Mouse (Mus musculus): ENCODE results near the gene Exosc2. TPM values are rescaled to one million over a fixed set of nuclear protein-coding genes. Genes with fewer than 3 reads are reported as not detected.
"Not testable (repeated sequence)": the region's sequence is repeated elsewhere in the genome, so short reads cannot be mapped to it uniquely, and the experiment has no call there.

Exosc2 gene
- polyA plus RNA-seq, 1 experiment from 2014 or later, result 24.9 TPM

- H3K36me3 ChIP-seq (ENCODE audit: control insufficient read depth, insufficient read depth), result no peaks in the 10 kb centered on the region
- WGBS (ENCODE audit: insufficient replicate concordance), result 51% methylated on average over 8 of the region's 8 CpGs
- H3K4me2 ChIP-seq (ENCODE audit: low read depth, low read length), result no peak overlapping the region
- no peak overlapping the region for H3K27ac ChIP-seq (ENCODE audit: low read length)
- ATAC-seq (ENCODE audit: low read depth), result no peak
- H3K27me3 ChIP-seq (ENCODE audit: control insufficient read depth, insufficient read depth, low read depth, low read length), result no peaks in the 10 kb centered on the region; the same call in 1 of the 2 replicates
- H3K9me3 ChIP-seq (replicated peaks; ENCODE audit: control insufficient read depth, low read length), result no peaks in the 10 kb centered on the region; the same call in 1 of the 2 replicates
- no peak overlapping the region for H3K4me3 ChIP-seq (ENCODE audit: low read depth, low read length)
- no peaks in the 10 kb centered on the region for H3K4me1 ChIP-seq (ENCODE audit: control insufficient read depth, low read depth, low read length)
- H3K9ac ChIP-seq (ENCODE audit: low read depth, low read length), result no peak overlapping the region
Observed at GRCm38 (mm10) chr2:31662939-31663803, 7.3 kb upstream of the Exosc2 start.

- Histone ChIP-seq H3K27ac (ENCODE audit: low read length) (no peak overlapping the region), H3K9me3 (replicated peaks; ENCODE audit: control insufficient read depth, low read length) (no peaks in the 10 kb centered on the region), H3K4me3 (ENCODE audit: low read depth, low read length) (no peak overlapping the region), H3K9ac (ENCODE audit: low read depth, low read length) (no peak overlapping the region), H3K27me3 (ENCODE audit: control insufficient read depth, insufficient read depth, low read depth, low read length) (no peaks in the 10 kb centered on the region; the same call in 1 of the 2 replicates), H3K4me2 (ENCODE audit: low read depth, low read length) (no peak overlapping the region), H3K4me1 (ENCODE audit: control insufficient read depth, low read depth, low read length) (no peaks in the 10 kb centered on the region), H3K36me3 (ENCODE audit: control insufficient read depth, insufficient read depth) (no peaks in the 10 kb centered on the region)
- 65% methylated on average over 1 of the region's 1 CpGs for WGBS (ENCODE audit: insufficient replicate concordance)
- no peak for ATAC-seq (ENCODE audit: low read depth)
Observed at GRCm38 (mm10) chr2:31663804-31664180, 6.7 kb upstream of the Exosc2 start.

- Histone ChIP-seq H3K4me2 (ENCODE audit: low read depth, low read length) (no peak overlapping the region), H3K4me3 (ENCODE audit: low read depth, low read length) (no peak overlapping the region), H3K27ac (ENCODE audit: low read length) (no peak overlapping the region), H3K36me3 (ENCODE audit: control insufficient read depth, insufficient read depth) (no peaks in the 10 kb centered on the region; the same call in 1 of the 2 replicates), H3K4me1 (ENCODE audit: control insufficient read depth, low read depth, low read length) (peaks cover 7% of the 10 kb centered on the region), H3K9me3 (replicated peaks; ENCODE audit: control insufficient read depth, low read length) (no peaks in the 10 kb centered on the region), H3K9ac (ENCODE audit: low read depth, low read length) (no peak overlapping the region), H3K27me3 (ENCODE audit: control insufficient read depth, insufficient read depth, low read depth, low read length) (no peaks in the 10 kb centered on the region; the same call in 1 of the 2 replicates)
- WGBS (ENCODE audit: insufficient replicate concordance), result 28% methylated on average over 4 of the region's 4 CpGs
- ATAC-seq (ENCODE audit: low read depth), result no peak
Observed at GRCm38 (mm10) chr2:31667332-31667731, 3.2 kb upstream of the Exosc2 start.

GRCm38 (mm10) chr2:31678641-31679040 is 8.1 kb downstream of the Exosc2 start:
- ATAC-seq (ENCODE audit: low read depth), result no peak
- WGBS (ENCODE audit: insufficient replicate concordance), result 74% methylated on average over 6 of the region's 6 CpGs
- no peak overlapping the region for H3K4me3 ChIP-seq (ENCODE audit: low read depth, low read length)
- H3K27ac ChIP-seq (ENCODE audit: low read length), result no peak overlapping the region
- no peak overlapping the region for H3K4me2 ChIP-seq (ENCODE audit: low read depth, low read length)
- H3K4me1 ChIP-seq (ENCODE audit: control insufficient read depth, low read depth, low read length), result no peaks in the 10 kb centered on the region
- no peaks in the 10 kb centered on the region for H3K9me3 ChIP-seq (replicated peaks; ENCODE audit: control insufficient read depth, low read length)
- no peak overlapping the region for H3K9ac ChIP-seq (ENCODE audit: low read depth, low read length)
- peaks cover 42% of the 10 kb centered on the region for H3K36me3 ChIP-seq (ENCODE audit: control insufficient read depth, insufficient read depth)
- no peaks in the 10 kb centered on the region for H3K27me3 ChIP-seq (ENCODE audit: control insufficient read depth, insufficient read depth, low read depth, low read length)

- not testable (repeated sequence) for H3K4me2 ChIP-seq (ENCODE audit: low read depth, low read length); H3K9me3 ChIP-seq (replicated peaks; ENCODE audit: control insufficient read depth, low read length); H3K4me1 ChIP-seq (ENCODE audit: control insufficient read depth, low read depth, low read length); H3K27me3 ChIP-seq (ENCODE audit: control insufficient read depth, insufficient read depth, low read depth, low read length); H3K4me3 ChIP-seq (ENCODE audit: low read depth, low read length); H3K27ac ChIP-seq (ENCODE audit: low read length); H3K9ac ChIP-seq (ENCODE audit: low read depth, low read length); ATAC-seq (ENCODE audit: low read depth)
- peaks cover 28% of the 10 kb centered on the region for H3K36me3 ChIP-seq (ENCODE audit: control insufficient read depth, insufficient read depth)
- 67% methylated on average over 15 of the region's 15 CpGs for WGBS (ENCODE audit: insufficient replicate concordance)
Observed at GRCm38 (mm10) chr2:31681051-31681707, 10.7 kb downstream of the Exosc2 start.

- Histone ChIP-seq H3K9ac (ENCODE audit: low read depth, low read length) (no peak overlapping the region), H3K27me3 (ENCODE audit: control insufficient read depth, insufficient read depth, low read depth, low read length) (no peaks in the 10 kb centered on the region), H3K27ac (ENCODE audit: low read length) (no peak overlapping the region), H3K36me3 (ENCODE audit: control insufficient read depth, insufficient read depth) (peaks cover 22% of the 10 kb centered on the region), H3K4me1 (ENCODE audit: control insufficient read depth, low read depth, low read length) (no peaks in the 10 kb centered on the region), H3K4me3 (ENCODE audit: low read depth, low read length) (no peak overlapping the region), H3K4me2 (ENCODE audit: low read depth, low read length) (no peak overlapping the region), H3K9me3 (replicated peaks; ENCODE audit: control insufficient read depth, low read length) (no peaks in the 10 kb centered on the region)
- 74% methylated on average over 6 of the region's 6 CpGs for WGBS (ENCODE audit: insufficient replicate concordance)
- ATAC-seq (ENCODE audit: low read depth), result no peak
Observed at GRCm38 (mm10) chr2:31681731-31682235, 11.3 kb downstream of the Exosc2 start.

GRCm38 (mm10) chr2:31683666-31684065 is 13.2 kb downstream of the Exosc2 start:
- Histone ChIP-seq H3K4me2 (ENCODE audit: low read depth, low read length) (no peak overlapping the region), H3K9ac (ENCODE audit: low read depth, low read length) (no peak overlapping the region), H3K27ac (ENCODE audit: low read length) (no peak overlapping the region), H3K9me3 (replicated peaks; ENCODE audit: control insufficient read depth, low read length) (no peaks in the 10 kb centered on the region), H3K27me3 (ENCODE audit: control insufficient read depth, insufficient read depth, low read depth, low read length) (no peaks in the 10 kb centered on the region), H3K36me3 (ENCODE audit: control insufficient read depth, insufficient read depth) (peaks cover 16% of the 10 kb centered on the region), H3K4me3 (ENCODE audit: low read depth, low read length) (no peak overlapping the region), H3K4me1 (ENCODE audit: control insufficient read depth, low read depth, low read length) (peaks cover 5% of the 10 kb centered on the region; the same call in 1 of the 2 replicates)
- WGBS (ENCODE audit: insufficient replicate concordance), result 30% methylated on average over 2 of the region's 2 CpGs
- ATAC-seq (ENCODE audit: low read depth), result no peak

GRCm38 (mm10) chr2:31688074-31688925 is 17.8 kb downstream of the Exosc2 start, which contains the start of gene Abl1:
TSS of gene Abl1 (plus strand) at chr2:31688376.
- peak; percentile 100 for ATAC-seq (ENCODE audit: low read depth)
- H3K4me3 ChIP-seq (ENCODE audit: low read depth, low read length), result peak within 1 kb of the TSS; percentile 95
- H3K4me2 ChIP-seq (ENCODE audit: low read depth, low read length), result peak within 1 kb of the TSS; percentile 91
- peaks cover 15% of the 10 kb centered on the region for H3K4me1 ChIP-seq (ENCODE audit: control insufficient read depth, low read depth, low read length)
- H3K36me3 ChIP-seq (ENCODE audit: control insufficient read depth, insufficient read depth), result no peaks in the 10 kb centered on the region
- no peaks in the 10 kb centered on the region for H3K9me3 ChIP-seq (replicated peaks; ENCODE audit: control insufficient read depth, low read length)
- peak within 1 kb of the TSS; percentile 96 for H3K9ac ChIP-seq (ENCODE audit: low read depth, low read length)
- H3K27me3 ChIP-seq (ENCODE audit: control insufficient read depth, insufficient read depth, low read depth, low read length), result no peaks in the 10 kb centered on the region
- under 1% methylated on average over 64 of the region's 64 CpGs for WGBS (ENCODE audit: insufficient replicate concordance)
- H3K27ac ChIP-seq (ENCODE audit: low read length), result peak within 1 kb of the TSS; percentile 95
